Mouse (Mus musculus) heart, postnatal 0 days (tissue): ENCODE data around the gene Krtap12-1. TPM values are rescaled to one million over a fixed set of nuclear protein-coding genes. Genes with fewer than 3 reads are reported as not detected.
"Not testable (repeated sequence)": the region's sequence is repeated elsewhere in the genome, so short reads cannot be mapped to it uniquely, and the experiment has no call there.

Experiments used
- ATAC-seq: fragments of 200-750 bp; cut with Nextera tagmentation; 2 replicates; pipeline ENCODE4 v1.8.0; 2017; ENCODE audit warnings: low read depth, moderate number of reproducible peaks, moderate library complexity; ENCODE audit not compliant: insufficient read depth
- DNase-seq: peaks from one replicate; pipeline ENCODE4 v3.0.0-alpha.2; 2016; ENCODE audit warnings: low spot score
- H3K27ac ChIP-seq: fragments of 300-500 bp; sonication (generic); 2 replicates; pipeline ENCODE4 v1.5.1; 2014; ENCODE audit warnings: low read depth, mild to moderate bottlenecking
- H3K27me3 ChIP-seq: fragments of 300-500 bp; sonication (generic); 2 replicates; pipeline ENCODE4 v1.6.1; 2014; ENCODE audit warnings: low read length, mixed read lengths; ENCODE audit not compliant: control insufficient read depth, insufficient read depth
- H3K36me3 ChIP-seq: fragments of 300-500 bp; sonication (generic); replicated peaks from 2 replicates; pipeline ENCODE4 v1.6.1; 2014; ENCODE audit warnings: low read length, mixed read lengths; ENCODE audit not compliant: control insufficient read depth, insufficient read depth
- H3K4me1 ChIP-seq: fragments of 300-500 bp; sonication (generic); 2 replicates; pipeline ENCODE4 v1.6.1; 2014; ENCODE audit warnings: antibody characterized with exemption; ENCODE audit not compliant: control insufficient read depth, insufficient read depth
- H3K4me2 ChIP-seq: fragments of 300-500 bp; sonication (generic); 2 replicates; pipeline ENCODE4 v1.6.1; 2014; ENCODE audit warnings: low read depth, mild to moderate bottlenecking, low read length, moderate library complexity
- H3K4me3 ChIP-seq: fragments of 300-500 bp; sonication (generic); 2 replicates; pipeline ENCODE4 v1.5.1; 2014; ENCODE audit warnings: low read depth, low read length
- H3K9ac ChIP-seq: fragments of 300-500 bp; sonication (generic); replicated peaks from 2 replicates; pipeline ENCODE4 v1.6.1; 2014; ENCODE audit warnings: low read depth, low read length, mixed read lengths
- H3K9me3 ChIP-seq: fragments of 300-500 bp; sonication (generic); replicated peaks from 2 replicates; pipeline ENCODE4 v1.6.1; 2016; ENCODE audit warnings: low read length; ENCODE audit not compliant: control insufficient read depth
- CTCF ChIP-seq: IDR thresholded peaks from 2 replicates; pipeline ENCODE4 v1.5.1; 2016; ENCODE audit warnings: antibody characterized with exemption, control low read depth, low read depth
- EP300 ChIP-seq: IDR thresholded peaks from 2 replicates; pipeline ENCODE4 v1.6.1; 2016; ENCODE audit warnings: antibody characterized with exemption, low read depth
- WGBS: fragments of 180-500 bp; shearing (Covaris S2); extraction: QIAGEN DNeasy Blood & Tissue Kit; methylation state at CpG from one replicate; pipeline ENCODE4 v1.1.7; 2014; 5-methylcytosine and 5-hydroxymethylcytosine counted together
- polyA plus RNA-seq: library from polyadenylated mRNA; unstranded; fragments of >200 nt; fragmentation: Nextera tagmentation; extraction: Ambion mirVana; gene quantifications from 2 replicates; pipeline ENCODE4 v1.2.1, GENCODE M21; 2015
- total RNA-seq: library from RNA; depleted of rRNA; stranded (reverse); fragments of >200 nt; gene quantifications from 2 replicates; pipeline ENCODE4 v1.2.3, GENCODE M21; 2014; ENCODE audit warnings: low replicate concordance

The Krtap12-1 gene
- total and polyA plus RNA-seq, 2 experiments from 2014 or later, result not detected

DNA sequence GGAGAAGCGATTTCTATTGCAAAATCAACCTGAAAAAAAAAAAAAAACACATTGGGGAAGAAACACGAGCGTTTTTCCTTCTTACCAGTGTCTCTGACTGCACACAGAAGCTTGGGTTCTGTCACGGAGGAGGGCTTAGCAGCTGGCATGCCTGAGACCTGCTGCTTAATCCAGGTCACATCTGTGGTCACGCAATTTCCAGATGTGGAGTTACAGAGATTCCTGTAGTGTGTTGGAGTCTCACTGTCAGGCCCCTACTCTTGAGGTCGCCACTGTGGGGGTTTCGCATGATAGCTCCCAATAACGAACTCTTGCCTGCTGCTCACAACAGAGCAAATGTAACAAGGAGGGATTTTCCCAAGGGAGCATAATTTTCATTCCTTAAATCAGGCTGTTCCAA, 36.2 kb upstream of the Krtap12-1 start:
- no peak overlapping the region for H3K4me2 ChIP-seq
- peaks cover 55% of the 10 kb centered on the region for H3K27me3 ChIP-seq
- H3K27ac ChIP-seq, result no peak overlapping the region
- 31% methylated on average over 8 of the region's 8 CpGs for WGBS
- H3K9ac ChIP-seq, result no peak overlapping the region
- H3K36me3 ChIP-seq, result no peaks in the 10 kb centered on the region
- no peak overlapping the region for H3K4me3 ChIP-seq
- 0 out of 2 replicates have a peak, but pooled peaks cover 4% of the 10 kb centered on the region for H3K4me1 ChIP-seq
- H3K9me3 ChIP-seq, result no peaks in the 10 kb centered on the region
- DNase-seq, result no peak
- TF ChIP-seq CTCF (no peak), EP300 (no peak)
- no peak for ATAC-seq

DNA sequence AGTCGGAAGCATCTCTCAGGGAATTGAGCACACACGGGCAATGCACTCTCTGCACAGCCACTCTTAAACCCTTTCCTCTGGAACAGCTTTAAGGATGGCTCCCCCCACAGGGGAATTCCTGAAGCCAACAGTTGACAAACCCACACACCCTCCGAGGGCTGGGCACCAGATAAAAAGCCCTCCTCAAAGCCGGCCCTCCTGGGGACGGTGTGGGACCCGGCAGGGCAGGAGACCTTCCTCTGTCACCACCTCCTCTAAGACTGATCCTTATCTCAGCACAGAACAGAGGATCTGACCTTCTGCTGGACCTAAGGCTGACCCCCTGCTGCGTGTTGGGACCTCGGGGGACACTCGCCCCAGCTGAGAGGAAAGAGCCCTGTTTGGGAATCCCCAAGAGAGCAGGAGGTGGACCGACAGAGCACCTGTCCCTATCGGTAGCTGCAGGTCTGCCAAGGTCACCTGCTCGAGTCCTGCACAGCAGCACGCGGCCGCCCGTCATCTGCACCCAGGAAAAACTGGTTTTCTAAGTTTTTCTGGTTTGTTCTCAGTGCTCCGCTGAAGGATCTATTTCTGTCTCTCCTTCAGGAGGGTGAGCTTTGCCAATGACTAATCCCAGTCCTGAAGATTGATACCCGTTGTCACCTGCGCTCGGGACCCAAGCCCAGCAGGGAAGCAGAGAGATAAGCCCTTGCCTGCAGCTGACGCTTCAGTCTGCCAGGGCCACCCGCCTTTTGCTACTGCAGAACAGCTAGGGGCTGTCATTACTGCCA, 34.3 kb upstream of the Krtap12-1 start, which contains the start of gene Tspear:
TSS of gene Tspear (plus strand) at position 675 of the 770 bp plus-strand sequence.
- H3K4me2 ChIP-seq, result peak within 1 kb of the TSS; percentile 29; the same call in 1 of the 2 replicates
- no peak within 1 kb of the TSS for H3K9ac ChIP-seq
- WGBS, result 2% methylated on average over 22 of the region's 22 CpGs
- peaks cover 56% of the 10 kb centered on the region for H3K27me3 ChIP-seq
- no peaks in the 10 kb centered on the region for H3K36me3 ChIP-seq
- 0 out of 2 replicates have a peak within 1 kb of the TSS, but pooled peaks have one; percentile 5 for H3K4me3 ChIP-seq
- TF ChIP-seq EP300 (no peak), CTCF (no peak)
- DNase-seq (no peak), ATAC-seq (0 out of 2 replicates have a peak, but pooled peaks have one; percentile 14)
- no peak within 1 kb of the TSS for H3K27ac ChIP-seq
- 0 out of 2 replicates have a peak, but pooled peaks cover 4% of the 10 kb centered on the region for H3K4me1 ChIP-seq
- no peaks in the 10 kb centered on the region for H3K9me3 ChIP-seq

DNA sequence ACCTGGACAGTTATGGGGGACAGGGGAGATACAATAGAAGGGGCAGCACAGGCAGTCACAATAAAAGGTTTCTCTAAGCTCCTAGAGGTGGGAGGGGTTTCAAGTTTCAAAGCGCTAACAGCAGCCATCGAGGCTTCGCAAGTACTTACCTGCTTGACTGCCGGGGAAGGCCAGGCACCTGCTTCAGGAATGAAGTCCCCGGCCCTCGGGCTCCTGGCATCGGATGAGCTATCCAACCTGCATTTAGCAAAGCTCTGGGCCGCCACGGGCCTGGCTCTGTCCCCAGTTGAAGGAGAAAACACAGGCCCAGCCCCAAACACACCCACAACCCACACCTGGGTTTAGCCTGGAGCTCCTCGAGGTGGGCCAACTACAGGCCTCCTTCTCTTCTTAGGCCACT, 33.4 kb upstream of the Krtap12-1 start:
- H3K4me2 ChIP-seq, result no peak overlapping the region
- H3K27me3 ChIP-seq, result peaks cover 56% of the 10 kb centered on the region
- no peak overlapping the region for H3K9ac ChIP-seq
- no peaks in the 10 kb centered on the region for H3K36me3 ChIP-seq
- no peak overlapping the region for H3K27ac ChIP-seq
- no peaks in the 10 kb centered on the region for H3K9me3 ChIP-seq
- no peak overlapping the region for H3K4me3 ChIP-seq
- no peak for ATAC-seq
- DNase-seq, result no peak
- TF ChIP-seq CTCF (no peak), EP300 (no peak)
- H3K4me1 ChIP-seq, result 0 out of 2 replicates have a peak, but pooled peaks cover 4% of the 10 kb centered on the region
- WGBS, result 28% methylated on average over 10 of the region's 10 CpGs

DNA sequence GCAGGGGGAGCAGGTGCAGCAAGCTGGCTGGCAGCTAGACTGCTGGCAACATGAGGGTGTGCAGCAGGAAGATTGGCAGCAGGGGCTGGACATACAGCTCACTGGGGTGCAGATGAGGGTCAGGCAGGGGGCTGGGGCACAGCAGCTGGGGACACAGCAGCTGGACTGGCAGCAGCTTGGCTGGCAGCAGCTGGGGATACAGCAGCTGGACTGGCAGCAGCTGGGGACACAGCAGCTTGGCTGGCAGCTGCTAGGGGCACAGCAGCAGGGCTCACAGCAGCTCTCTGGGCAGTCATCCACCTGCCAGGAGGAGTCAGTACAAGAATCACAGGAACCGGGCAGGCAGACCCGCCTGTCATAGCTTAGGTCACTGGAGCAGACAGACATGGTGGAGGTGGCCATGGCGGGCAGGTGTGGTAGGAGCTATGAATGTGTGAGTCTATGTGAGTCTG, 30.0 kb upstream of the Krtap12-1 start, which contains the start of gene Gm19402:
TSS of gene Gm19402 (minus strand) at position 402 of the 452 bp plus-strand sequence.
- not testable (repeated sequence) for DNase-seq, H3K4me2 ChIP-seq, H3K4me1 ChIP-seq, ATAC-seq, H3K4me3 ChIP-seq, H3K36me3 ChIP-seq, H3K27ac ChIP-seq, H3K9me3 ChIP-seq, H3K9ac ChIP-seq
- 74% methylated on average over 3 of the region's 3 CpGs for WGBS
- peaks cover 37% of the 10 kb centered on the region for H3K27me3 ChIP-seq

DNA sequence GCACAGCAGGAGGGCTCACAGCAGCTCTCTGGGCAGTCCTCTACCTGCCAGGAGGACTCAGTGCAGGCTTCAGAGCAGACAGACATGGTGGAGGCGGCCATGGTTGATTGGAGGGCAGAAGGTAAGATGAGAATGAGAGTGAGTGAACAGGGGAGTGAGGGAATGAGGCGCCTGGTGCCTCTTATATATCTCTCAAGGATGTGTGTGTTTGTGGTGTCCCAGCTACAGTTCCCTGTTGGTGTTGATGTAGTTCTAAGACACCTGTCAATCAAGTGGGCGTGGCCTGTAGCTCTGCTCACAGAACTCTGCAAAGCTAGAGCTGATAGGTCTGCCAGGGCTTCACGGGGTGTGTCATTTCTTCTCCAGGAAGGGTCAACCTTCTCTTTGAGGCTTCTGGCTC, 23.3 kb upstream of the Krtap12-1 start, which contains the start of gene Gm9508:
TSS of gene Gm9508 (minus strand) at position 101 of the 400 bp plus-strand sequence.
- TF ChIP-seq EP300 (no peak), CTCF (no peak)
- Histone ChIP-seq H3K27me3 (no peaks in the 10 kb centered on the region), H3K9ac (no peak within 1 kb of the TSS), H3K4me3 (no peak within 1 kb of the TSS), H3K36me3 (no peaks in the 10 kb centered on the region), H3K9me3 (peaks cover 11% of the 10 kb centered on the region; the same call in 1 of the 2 replicates), H3K27ac (no peak within 1 kb of the TSS), H3K4me1 (no peaks in the 10 kb centered on the region), H3K4me2 (no peak within 1 kb of the TSS)
- DNase-seq (no peak), ATAC-seq (no peak)
- WGBS, result 21% methylated on average over 4 of the region's 4 CpGs
